8 mouse cellular contexts compared by ENCODE assay signal in genomic region chr11:69715482-69715881, GRCm38 (mm10). TPM values are rescaled to one million over a fixed set of nuclear protein-coding genes. Genes with fewer than 3 reads are reported as not detected.
DNase-seq lines count a peak whose midpoint lies in the region; ATAC-seq and TF ChIP-seq lines count a peak whose summit lies in the region.

No protein-coding gene starts in this region.

- no peak overlapping the region for H3K27ac ChIP-seq in midbrain, embryonic 11.5 days (ENCODE audit: low read depth, low read length)
- H3K27ac ChIP-seq in midbrain, embryonic 13.5 days: no peak overlapping the region
- peak overlapping the region; percentile 82 for H3K27ac ChIP-seq in embryonic fibroblast, embryonic 13.5 days (ENCODE audit: insufficient read depth, low read length)
- peak overlapping the region; percentile 77 for H3K27ac ChIP-seq in limb, embryonic 10.5 days

- 61% methylated on average over 9 of the region's 9 CpGs for WGBS in midbrain, embryonic 11.5 days
- WGBS in midbrain, embryonic 13.5 days: 61% methylated on average over 9 of the region's 9 CpGs
- WGBS in limb, embryonic 10.5 days: 56% methylated on average over 9 of the region's 9 CpGs

- H3K4me2 ChIP-seq in midbrain, embryonic 11.5 days: no peak overlapping the region
- no peak overlapping the region for H3K4me2 ChIP-seq in midbrain, embryonic 13.5 days (replicated peaks)

- no peak overlapping the region for H3K9ac ChIP-seq in midbrain, embryonic 11.5 days (ENCODE audit: low read length)
- H3K9ac ChIP-seq in midbrain, embryonic 13.5 days (replicated peaks): no peak overlapping the region

- H3K4me1 ChIP-seq in midbrain, embryonic 11.5 days (ENCODE audit: control insufficient read depth, insufficient read depth, low read length): no peaks in the 10 kb centered on the region
- H3K4me1 ChIP-seq in midbrain, embryonic 13.5 days (replicated peaks): peaks cover 3% of the 10 kb centered on the region; the same call in 1 of the 2 replicates
- peaks cover 3% of the 10 kb centered on the region; the same call in 1 of the 2 replicates for H3K4me1 ChIP-seq in embryonic fibroblast, embryonic 13.5 days (ENCODE audit: control insufficient read depth, insufficient read depth, low read length)
- peaks cover 42% of the 10 kb centered on the region for H3K4me1 ChIP-seq in limb, embryonic 10.5 days

- H3K4me3 ChIP-seq in midbrain, embryonic 11.5 days (ENCODE audit: low read depth, low read length): no peak overlapping the region
- no peak overlapping the region for H3K4me3 ChIP-seq in midbrain, embryonic 13.5 days (replicated peaks)
- no peak overlapping the region for H3K4me3 ChIP-seq in embryonic fibroblast, embryonic 13.5 days (ENCODE audit: insufficient read depth, low read length)
- H3K4me3 ChIP-seq in limb, embryonic 10.5 days: no peak overlapping the region; the same call in 1 of the 2 replicates

- no peak for ATAC-seq in midbrain, embryonic 11.5 days (ENCODE audit: low FRiP score)
- no peak for ATAC-seq in midbrain, embryonic 13.5 days

- TF ChIP-seq CTCF in embryonic fibroblast, embryonic 13.5 days (IDR thresholded peaks at IDR 0.05; ENCODE audit: borderline replicate concordance, insufficient read depth, low read length): peak; percentile 43; the same call in 1 of the 2 replicates

- no peaks in the 10 kb centered on the region for H3K9me3 ChIP-seq in midbrain, embryonic 11.5 days (ENCODE audit: control insufficient read depth, low read length)
- no peaks in the 10 kb centered on the region for H3K9me3 ChIP-seq in midbrain, embryonic 13.5 days
- H3K9me3 ChIP-seq in limb, embryonic 10.5 days (replicated peaks): no peaks in the 10 kb centered on the region

- TF ChIP-seq POLR2A in embryonic fibroblast, embryonic 13.5 days (IDR thresholded peaks at IDR 0.05; ENCODE audit: low read depth, low read length): no peak

- DNase-seq in midbrain, embryonic 11.5 days (ENCODE audit: low spot score, missing footprints): peak; percentile 83
- DNase-seq in adrenal gland, adult 18-20 months (ENCODE audit: low spot score in 2 of 2): peak; percentile 48 to 63
- DNase-seq in limb, embryonic 10.5 days (ENCODE audit: low spot score): peak; percentile 64
- DNase-seq in retina, embryonic 14.5 days (ENCODE audit: low spot score): peak; percentile 23
- no peak for DNase-seq in c-Kit-positive CD71-positive TER-119-positive erythroid progenitor cells, embryonic 14.5 days (ENCODE audit: low spot score)
- no peak for DNase-seq in thymus, postnatal 10 days (ENCODE audit: low spot score in 2 of 2)

- H3K27me3 ChIP-seq in midbrain, embryonic 11.5 days (ENCODE audit: control insufficient read depth, insufficient read depth, low read length): no peaks in the 10 kb centered on the region
- no peaks in the 10 kb centered on the region for H3K27me3 ChIP-seq in midbrain, embryonic 13.5 days
- no peaks in the 10 kb centered on the region for H3K27me3 ChIP-seq in limb, embryonic 10.5 days (ENCODE audit: low read depth, poor library complexity, severe bottlenecking)

- H3K36me3 ChIP-seq in midbrain, embryonic 11.5 days (ENCODE audit: control insufficient read depth, insufficient read depth, low read length): no peaks in the 10 kb centered on the region
- H3K36me3 ChIP-seq in midbrain, embryonic 13.5 days: no peaks in the 10 kb centered on the region
- no peaks in the 10 kb centered on the region for H3K36me3 ChIP-seq in limb, embryonic 10.5 days

RNA-seq across cellular contexts. Expression of gene Tnfsfm13, which starts 19.6 kb away (rescaled TPM):
- polyA plus RNA-seq in midbrain, embryonic 11.5 days (2014; fragmentation: Nextera tagmentation; extraction: Ambion mirVana): 0.78 and 1.6 TPM in 2 replicates
- 0.64 and 1.2 TPM in 2 replicates for polyA plus RNA-seq in midbrain, embryonic 13.5 days (2015; fragmentation: Nextera tagmentation; extraction: Ambion mirVana)
- total RNA-seq in adrenal gland, adult 18-20 months (2021): 1 to 10 TPM; 3.6 to 4.9 TPM
- 3.0 and 4.4 TPM in 2 replicates for polyA plus RNA-seq in embryonic fibroblast, embryonic 13.5 days (2011; ENCODE audit: insufficient read length, low read depth, missing spikeins)
- 0.53 and 0.73 TPM in 2 replicates for polyA plus RNA-seq in limb, embryonic 10.5 days (2016; fragmentation: Nextera tagmentation; extraction: Ambion mirVana)

RNA-seq across cellular contexts. Expression of gene Tnfsf12, which starts 19.8 kb away (rescaled TPM):
- polyA plus RNA-seq in midbrain, embryonic 11.5 days (2014; fragmentation: Nextera tagmentation; extraction: Ambion mirVana): 2.0 and 2.8 TPM in 2 replicates
- 0.98 and 1.2 TPM in 2 replicates for polyA plus RNA-seq in midbrain, embryonic 13.5 days (2015; fragmentation: Nextera tagmentation; extraction: Ambion mirVana)
- 10 to 100 TPM; 23.7 to 26.2 TPM for total RNA-seq in adrenal gland, adult 18-20 months (2021)
- polyA plus RNA-seq in embryonic fibroblast, embryonic 13.5 days (2011; ENCODE audit: insufficient read length, low read depth, missing spikeins): 20.0 and 25.5 TPM in 2 replicates
- 3.0 and 4.2 TPM in 2 replicates for polyA plus RNA-seq in limb, embryonic 10.5 days (2016; fragmentation: Nextera tagmentation; extraction: Ambion mirVana)

RNA-seq across cellular contexts. Expression of gene Tnfsf13, which starts 29.9 kb away (rescaled TPM):
- polyA plus RNA-seq in midbrain, embryonic 11.5 days (2014; fragmentation: Nextera tagmentation; extraction: Ambion mirVana): not detected in 2 replicates
- 0.36 TPM in 1 of 2 replicates, not detected in the other for polyA plus RNA-seq in midbrain, embryonic 13.5 days (2015; fragmentation: Nextera tagmentation; extraction: Ambion mirVana)
- total RNA-seq in adrenal gland, adult 18-20 months (2021): 1 to 10 TPM; 2.8 to 5.3 TPM
- polyA plus RNA-seq in embryonic fibroblast, embryonic 13.5 days (2011; ENCODE audit: insufficient read length, low read depth, missing spikeins): 0.85 and 1.5 TPM in 2 replicates
- 0.20 and 0.45 TPM in 2 replicates for polyA plus RNA-seq in limb, embryonic 10.5 days (2016; fragmentation: Nextera tagmentation; extraction: Ambion mirVana)

RNA-seq across cellular contexts. Expression of gene Senp3, which starts 33.6 kb away (rescaled TPM):
- polyA plus RNA-seq in midbrain, embryonic 11.5 days (2014; fragmentation: Nextera tagmentation; extraction: Ambion mirVana): 80.6 and 90.8 TPM in 2 replicates
- polyA plus RNA-seq in midbrain, embryonic 13.5 days (2015; fragmentation: Nextera tagmentation; extraction: Ambion mirVana): 101 and 103 TPM in 2 replicates
- total RNA-seq in adrenal gland, adult 18-20 months (2021): 10 to 100 TPM; 69.0 to 79.8 TPM
- 117 and 187 TPM in 2 replicates for polyA plus RNA-seq in embryonic fibroblast, embryonic 13.5 days (2011; ENCODE audit: insufficient read length, low read depth, missing spikeins)
- 149 and 151 TPM in 2 replicates for polyA plus RNA-seq in limb, embryonic 10.5 days (2016; fragmentation: Nextera tagmentation; extraction: Ambion mirVana)

RNA-seq across cellular contexts. Expression of gene Polr2a, which starts 43.0 kb away (rescaled TPM):
- 52.4 and 54.1 TPM in 2 replicates for polyA plus RNA-seq in midbrain, embryonic 11.5 days (2014; fragmentation: Nextera tagmentation; extraction: Ambion mirVana)
- 22.7 and 24.9 TPM in 2 replicates for polyA plus RNA-seq in midbrain, embryonic 13.5 days (2015; fragmentation: Nextera tagmentation; extraction: Ambion mirVana)
- total RNA-seq in adrenal gland, adult 18-20 months (2021): 10 to 100 TPM; 55.4 to 79.7 TPM
- polyA plus RNA-seq in embryonic fibroblast, embryonic 13.5 days (2011; ENCODE audit: insufficient read length, low read depth, missing spikeins): 82.6 and 90.9 TPM in 2 replicates
- polyA plus RNA-seq in limb, embryonic 10.5 days (2016; fragmentation: Nextera tagmentation; extraction: Ambion mirVana): 41.8 and 47.0 TPM in 2 replicates

Comparison
In these comparisons a context has a peak if more than half of its experiments do, and no peak if none do; other contexts are left out.
1. DNase-seq: peak in midbrain, embryonic 11.5 days (single experiment), adrenal gland, adult 18-20 months (2 of 2), limb, embryonic 10.5 days (single experiment) and retina, embryonic 14.5 days (single experiment); none in c-Kit-positive CD71-positive TER-119-positive erythroid progenitor cells, embryonic 14.5 days (single experiment) and thymus, postnatal 10 days (0 of 2).
2. H3K27ac ChIP-seq: peak in embryonic fibroblast, embryonic 13.5 days (single experiment) and limb, embryonic 10.5 days (single experiment); none in midbrain, embryonic 11.5 days (single experiment) and midbrain, embryonic 13.5 days (single experiment).